Mouse (Mus musculus) skeletal muscle tissue, postnatal 0 days (tissue): Measurements from ENCODE around the gene Vmn1r16. TPM values are rescaled to one million over a fixed set of nuclear protein-coding genes. Genes with fewer than 3 reads are reported as not detected.

Experiments
- polyA plus RNA-seq: library from polyadenylated mRNA; unstranded; fragments of >200 nt; fragmentation: Nextera tagmentation; extraction: Ambion mirVana; gene quantifications from 2 replicates; pipeline ENCODE4 v1.2.1, GENCODE M21; 2015

Vmn1r16 gene
- polyA plus RNA-seq, result not detected in 2 replicates

DNA sequence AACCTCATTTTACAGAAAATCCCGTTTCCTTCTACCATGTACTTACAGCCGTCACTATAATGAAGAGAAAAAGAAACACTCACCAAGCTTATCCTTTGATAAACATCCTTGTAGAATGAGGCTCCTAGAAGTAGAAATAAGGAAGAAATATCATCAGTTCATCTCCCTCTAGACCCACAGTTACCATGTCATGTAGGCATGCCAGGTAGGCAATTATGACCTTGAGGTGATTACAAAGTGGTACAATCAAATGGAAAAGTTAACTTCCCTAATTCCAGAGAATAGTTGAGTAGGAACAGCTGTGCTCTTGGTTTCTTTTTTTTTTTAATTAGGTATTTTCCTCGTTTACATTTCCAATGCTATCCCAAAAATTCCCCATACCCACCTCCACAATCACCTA is at the start of gene Vmn1r16:
Gene Vmn1r16, minus strand, starts transcription at position 101 of the 400 bp plus-strand sequence.

DNA sequence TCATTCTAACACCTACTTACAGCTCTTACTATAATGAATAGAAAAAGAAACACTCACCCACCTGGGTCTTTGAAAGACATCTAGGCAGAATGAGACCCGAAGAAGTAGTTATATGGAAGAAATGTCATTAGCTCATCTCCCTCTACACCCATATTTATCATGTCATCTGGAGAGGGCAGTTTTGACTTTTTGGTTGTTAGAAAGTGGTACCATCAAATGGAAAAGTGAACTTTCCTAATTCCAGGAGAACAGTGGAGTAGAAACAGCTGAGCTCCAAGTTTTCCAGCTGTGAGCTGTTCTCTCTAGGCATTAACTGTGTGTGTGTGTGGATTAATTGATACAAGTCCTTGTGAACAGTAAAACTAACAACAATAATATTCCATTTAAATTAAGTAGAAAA is 34.3 kb upstream of the Vmn1r16 start, which contains the start of gene Vmn1r17:
Gene Vmn1r17, minus strand, starts transcription at position 101 of the 400 bp plus-strand sequence.

Other genes with a start within 250 kb of the Vmn1r16 start
- not detected in 2 replicates for gene Vmn1r10, start 220.0 kb downstream of the Vmn1r16 start, polyA plus RNA-seq
- not detected in 2 replicates for gene Vmn1r11, start 196.0 kb downstream of the Vmn1r16 start, polyA plus RNA-seq
- gene Vmn1r12, start 172.6 kb downstream of the Vmn1r16 start, polyA plus RNA-seq, result not detected in 2 replicates
- gene Vmn1r13, start 126.2 kb downstream of the Vmn1r16 start, polyA plus RNA-seq, result not detected in 2 replicates
- not detected in 2 replicates for gene Vmn1r14, start 97.8 kb downstream of the Vmn1r16 start, polyA plus RNA-seq
- gene Vmn1r15, start 71.5 kb downstream of the Vmn1r16 start, polyA plus RNA-seq, result not detected in 2 replicates
- not detected in 2 replicates for gene Vmn1r17, start 34.2 kb upstream of the Vmn1r16 start, polyA plus RNA-seq
- gene Vmn1r18, start 66.3 kb upstream of the Vmn1r16 start, polyA plus RNA-seq, result not detected in 2 replicates
- not detected in 2 replicates for gene Vmn1r19, start 74.3 kb upstream of the Vmn1r16 start, polyA plus RNA-seq
- gene Vmn1r20, start 99.4 kb upstream of the Vmn1r16 start, polyA plus RNA-seq, result not detected in 2 replicates
- gene Ppm1k, start 206.0 kb upstream of the Vmn1r16 start, polyA plus RNA-seq, result 4.0 and 5.0 TPM in 2 replicates